Mouse (Mus musculus): ENCODE measurements around the gene 1700016K19Rik. TPM values are rescaled to one million over a fixed set of nuclear protein-coding genes. Genes with fewer than 3 reads are reported as not detected.
A peak's percentile ranks its signal among the peaks of the same experiment; 100 is the strongest.

1700016K19Rik gene
- polyA plus RNA-seq (2017; shearing (Covaris generic)) = under 1 TPM in 1 of 2 experiments, not detected in 1; 0.37 TPM

DNA sequence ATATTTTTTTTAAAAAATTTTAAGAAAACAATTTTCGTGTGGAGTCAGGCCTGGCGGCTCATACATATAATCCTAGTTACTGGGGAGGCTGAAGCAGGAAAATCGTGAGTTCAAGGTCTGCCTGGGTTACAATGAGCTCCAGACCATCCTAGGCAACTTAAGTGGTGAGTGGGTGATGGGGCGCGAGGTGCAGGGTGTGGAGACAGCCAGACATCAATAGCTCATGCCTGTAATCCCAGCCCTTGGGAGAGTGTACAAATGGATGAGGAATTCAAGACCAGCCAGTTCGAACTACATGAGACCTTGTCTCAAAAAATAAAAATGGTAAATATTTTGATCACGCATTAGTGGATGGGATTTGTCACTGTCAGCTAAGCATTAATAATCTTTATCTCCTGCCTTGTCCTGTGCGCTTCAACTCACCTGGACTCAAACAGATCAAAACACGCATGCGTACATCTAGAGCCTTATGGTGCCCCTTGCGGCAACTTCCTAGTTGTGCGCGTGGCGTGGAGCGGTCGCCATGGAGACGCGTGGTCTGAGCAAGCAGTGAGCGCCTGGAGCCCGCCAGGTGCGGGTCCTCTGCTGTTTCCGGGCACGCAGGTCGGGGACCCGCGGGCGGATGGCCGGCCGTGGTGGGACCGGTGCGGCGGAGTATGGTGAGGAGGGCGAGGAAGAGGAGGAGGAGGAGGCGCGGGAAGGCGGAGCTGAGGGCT, at the start of gene 1700016K19Rik:
Gene 1700016K19Rik (plus strand): TSS at position 473 of the 716 bp plus-strand sequence.
- ATAC-seq = peak; percentile 97

DNA sequence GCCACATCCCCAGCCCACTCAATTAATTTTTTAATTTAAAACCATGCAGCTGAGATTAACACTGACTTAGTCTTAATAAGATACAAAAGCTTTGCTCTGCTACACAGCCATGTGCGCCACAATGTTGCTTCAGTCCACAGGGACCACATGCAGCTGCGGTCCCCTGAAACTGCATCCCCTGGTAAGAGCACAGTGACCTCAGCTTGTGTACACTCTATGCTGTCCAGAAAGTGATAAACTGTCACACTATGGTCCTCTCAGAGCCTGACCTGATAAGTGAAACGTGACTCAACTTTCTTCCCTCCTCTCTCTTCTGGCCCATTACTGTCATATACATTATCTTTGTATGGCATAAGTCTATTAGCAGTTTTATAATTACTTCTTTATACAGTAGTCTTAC, 49.3 kb upstream of the 1700016K19Rik start:
- no peak for ATAC-seq

DNA sequence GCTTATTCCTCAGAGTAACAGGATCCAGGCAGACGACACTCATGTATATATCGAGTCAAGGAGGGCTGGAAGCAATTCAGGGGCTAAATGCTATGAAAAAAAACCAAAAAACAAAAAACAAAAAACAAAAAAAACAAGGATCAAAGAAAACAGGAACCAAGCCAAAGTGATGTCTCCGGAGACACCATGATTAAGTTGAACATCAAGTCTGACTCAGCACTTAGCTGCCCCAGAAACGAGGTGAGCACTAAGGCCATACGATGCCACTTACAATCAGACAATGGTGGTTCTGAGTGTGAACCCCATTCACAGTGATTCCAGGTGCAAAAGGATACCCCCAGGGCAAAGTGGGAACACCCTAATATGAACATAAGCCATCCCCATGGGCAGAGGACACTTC, 47.8 kb upstream of the 1700016K19Rik start:
- ATAC-seq = no peak

- ATAC-seq = no peak
These were observed 44.8 kb upstream of the 1700016K19Rik start for GRCm38 (mm10) chr11:75954896-75955295.

DNA sequence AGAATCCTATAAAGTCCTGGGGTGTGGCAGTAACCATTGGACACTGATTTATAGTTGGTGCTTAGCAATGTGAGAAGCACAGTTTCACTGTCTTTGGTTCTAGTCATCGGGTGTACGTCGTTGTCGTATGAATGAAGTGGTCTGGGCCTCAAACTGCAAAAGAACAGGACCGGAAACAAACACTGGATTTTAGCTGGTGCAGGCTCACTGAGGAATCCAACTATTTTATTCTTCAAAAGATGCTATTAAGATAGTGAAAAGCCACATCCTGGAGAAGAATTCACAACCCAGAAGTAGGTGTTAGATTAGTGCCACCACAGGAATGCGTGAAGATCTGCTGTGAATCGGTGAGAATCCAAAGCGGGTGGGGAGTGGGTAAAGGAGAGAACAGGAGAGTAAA, 43.1 kb upstream of the 1700016K19Rik start:
- no peak for ATAC-seq

GRCm38 (mm10) chr11:75957124-75957832, 42.4 kb upstream of the 1700016K19Rik start:
- ATAC-seq = no peak

DNA sequence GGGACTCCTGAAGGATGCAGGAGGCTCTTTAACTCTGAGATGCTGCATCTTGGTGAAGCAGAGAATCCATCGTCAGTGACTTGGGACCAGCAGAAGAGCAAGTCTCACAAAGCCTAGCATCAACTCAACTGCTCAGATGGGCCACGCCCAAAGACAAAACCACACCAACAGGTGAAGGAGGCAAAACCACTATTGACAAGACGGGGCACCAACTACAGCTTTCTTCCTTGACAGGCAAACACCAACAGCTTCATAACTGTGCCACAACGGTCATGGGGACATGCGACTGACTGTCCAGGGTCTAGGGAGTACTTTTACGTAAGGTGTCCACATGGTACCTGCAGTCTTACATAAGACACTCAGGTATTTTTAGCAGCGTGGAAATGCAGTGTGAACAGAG, 37.9 kb upstream of the 1700016K19Rik start:
- ATAC-seq = no peak

DNA sequence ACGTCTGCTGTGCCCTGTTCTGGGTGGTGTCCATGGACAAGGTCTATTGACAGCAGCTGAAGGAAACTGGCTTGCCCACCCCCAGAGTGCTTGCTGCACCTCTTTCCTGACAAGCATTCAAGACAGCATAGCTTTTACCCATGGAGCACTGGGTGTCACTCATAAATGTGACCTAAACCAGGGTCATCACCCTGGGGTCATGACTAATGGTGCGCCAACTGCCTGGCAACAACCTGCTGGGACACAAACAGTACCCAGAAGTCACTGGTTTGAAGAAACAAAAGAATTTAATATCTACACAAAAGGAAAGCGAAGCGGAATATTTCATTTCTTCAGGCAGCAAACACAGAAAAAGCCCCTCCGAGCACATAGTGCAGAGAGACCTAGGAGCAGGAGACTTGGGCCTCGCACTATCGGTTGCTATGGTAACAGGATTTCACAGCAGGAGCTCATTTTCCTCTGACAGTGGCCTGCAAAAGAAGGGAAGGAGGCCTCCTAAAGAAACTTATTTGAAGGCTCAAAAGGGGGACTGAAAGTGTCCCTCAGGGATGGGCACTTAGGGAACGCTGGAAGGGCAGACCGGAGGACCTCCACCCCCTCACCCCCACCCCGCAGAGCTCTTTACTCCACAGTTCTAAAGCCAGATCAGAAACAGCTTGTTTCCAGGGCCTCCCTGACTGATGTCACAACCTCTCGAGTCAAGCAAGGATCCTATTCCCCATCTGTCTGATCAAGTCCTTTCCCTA, 35.8 kb upstream of the 1700016K19Rik start:
- ATAC-seq = no peak

DNA sequence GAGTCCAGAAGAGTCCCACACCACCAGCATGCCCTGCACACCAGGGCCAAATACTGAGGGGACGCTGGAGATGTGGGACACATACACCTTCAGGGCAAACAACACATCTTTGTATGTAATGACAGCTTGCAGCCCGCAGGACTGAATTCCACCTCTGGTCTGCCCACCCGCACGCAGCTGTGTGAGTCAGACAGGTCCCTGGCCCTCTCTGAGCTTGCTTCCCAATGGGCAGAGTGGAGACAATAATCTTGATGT, 35.3 kb upstream of the 1700016K19Rik start:
- no peak for ATAC-seq

DNA sequence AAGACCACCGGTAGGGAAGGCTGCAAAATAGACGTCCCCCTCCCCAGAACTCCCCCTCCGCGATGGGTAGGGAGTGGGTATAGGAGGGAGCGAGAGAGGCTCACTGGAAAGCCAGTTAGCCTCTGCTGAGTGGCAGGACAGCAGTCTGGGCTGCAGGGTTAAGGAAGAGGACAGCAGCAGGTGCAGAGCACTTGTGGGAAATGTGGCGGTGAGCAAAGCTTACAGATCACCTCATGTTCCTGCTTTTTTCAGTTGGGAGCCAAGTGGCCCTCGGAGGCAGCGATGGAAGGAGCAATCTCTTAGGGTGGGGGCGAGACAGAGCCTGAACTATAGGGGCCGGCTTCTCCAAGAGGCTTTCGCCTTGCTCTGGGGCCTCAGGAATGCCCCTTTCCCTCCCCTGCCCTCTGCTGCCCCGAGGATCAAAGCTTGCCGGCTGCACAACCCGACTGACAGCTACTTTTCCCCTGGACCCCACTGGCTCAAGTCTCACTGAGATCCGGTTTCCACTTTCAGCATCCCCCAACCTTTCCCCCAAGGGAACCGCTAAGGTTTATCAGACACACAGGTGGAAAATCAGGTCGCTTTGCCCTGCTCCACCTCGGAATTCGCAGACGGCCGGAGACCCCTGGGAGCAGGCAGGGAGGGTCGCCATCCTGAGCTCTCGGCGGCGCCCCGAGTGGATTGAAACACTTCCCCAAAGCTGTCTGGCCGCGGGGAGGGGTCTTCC, 33.9 kb upstream of the 1700016K19Rik start:
- no peak for ATAC-seq

- peak; percentile 86 for ATAC-seq
These were observed 33.0 kb upstream of the 1700016K19Rik start for GRCm38 (mm10) chr11:75966401-75967372.

DNA sequence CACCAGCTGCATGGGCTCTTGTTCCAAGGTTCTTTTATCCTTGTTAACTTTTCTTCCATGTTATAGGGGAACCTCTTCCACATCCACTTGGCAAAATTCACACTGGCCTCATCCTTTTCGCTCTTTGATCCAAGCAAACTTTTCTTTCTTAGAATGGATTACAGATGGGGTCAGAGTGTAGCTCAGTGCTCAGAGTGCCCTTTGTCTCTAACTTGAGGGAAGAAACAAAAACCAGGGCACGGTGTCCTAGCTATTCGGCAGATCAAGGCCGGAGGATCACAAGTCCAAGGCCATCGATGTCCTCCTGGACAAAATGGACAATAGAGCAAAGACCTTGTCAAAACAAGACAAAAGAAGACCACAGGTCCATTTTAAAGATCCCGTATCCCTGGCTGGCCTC, 31.0 kb upstream of the 1700016K19Rik start:
- ATAC-seq = no peak

GRCm38 (mm10) chr11:75970629-75971028, 29.1 kb upstream of the 1700016K19Rik start:
- no peak for ATAC-seq

DNA sequence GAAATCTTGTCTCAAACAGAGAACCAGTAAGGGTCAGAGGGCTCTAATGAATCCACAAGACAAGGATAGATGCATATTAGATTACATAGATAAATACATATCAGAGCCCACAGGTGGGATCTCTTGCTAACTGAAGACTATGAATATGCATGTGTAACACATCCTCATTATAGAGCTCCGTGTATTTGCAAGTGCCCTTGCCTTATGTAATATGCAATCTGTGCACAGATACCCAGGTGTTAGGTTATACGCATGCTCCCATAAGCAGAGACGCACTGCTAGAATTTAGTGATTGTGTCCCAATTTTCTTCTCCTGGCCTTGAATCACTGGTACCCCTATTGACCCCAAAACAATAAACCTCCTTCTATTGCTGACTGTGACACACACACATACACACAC, 27.5 kb upstream of the 1700016K19Rik start:
- no peak for ATAC-seq

DNA sequence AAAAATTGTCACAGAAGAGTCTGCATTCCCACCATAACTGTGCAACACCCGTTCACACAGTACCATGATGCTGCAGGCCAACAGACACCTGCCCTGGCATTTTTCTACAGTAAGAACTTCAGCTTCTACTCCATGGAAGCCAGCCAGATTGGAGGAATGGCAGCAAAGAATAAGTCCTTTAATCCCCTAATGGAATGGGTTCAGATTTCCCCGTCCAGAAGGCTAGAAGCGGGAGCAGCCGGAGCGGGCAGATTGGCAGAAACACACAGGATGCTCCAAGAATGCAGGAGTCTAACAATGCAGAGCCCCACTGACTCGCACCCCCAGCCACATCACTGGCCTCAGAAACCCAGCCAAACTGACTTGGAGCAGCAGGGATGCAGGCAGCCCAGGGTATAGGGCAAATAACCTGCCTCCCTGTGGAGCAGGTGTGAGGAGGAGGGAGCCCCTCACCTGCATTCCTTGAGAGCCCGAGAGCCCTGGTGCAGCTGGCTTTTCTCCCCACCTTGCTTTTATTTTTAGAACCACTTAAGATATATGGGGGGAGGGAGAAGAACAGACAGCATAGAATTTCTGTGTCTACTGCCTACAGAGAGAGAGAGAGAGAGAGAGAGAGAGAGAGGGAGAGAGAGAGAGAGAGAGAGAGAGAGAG, 26.7 kb upstream of the 1700016K19Rik start:
- no peak for ATAC-seq

DNA sequence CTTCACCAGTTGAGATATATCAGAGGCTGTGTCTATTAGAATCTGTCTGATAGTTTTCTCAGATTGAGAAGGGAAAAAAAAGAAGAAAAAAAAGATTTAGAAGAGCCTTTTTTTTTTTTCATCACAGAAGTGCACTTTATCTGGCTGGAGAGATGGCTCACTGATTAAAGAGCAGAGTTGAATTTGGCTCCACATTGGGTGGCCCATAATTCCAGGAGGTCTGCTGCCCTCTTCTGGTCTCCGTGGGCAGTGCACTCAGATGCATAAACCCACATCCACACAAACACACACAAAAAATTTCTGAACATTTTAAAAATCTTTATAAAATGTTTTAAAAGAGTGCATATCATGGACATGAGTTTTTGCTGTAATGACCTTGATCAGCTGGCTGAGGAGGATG, 25.7 kb upstream of the 1700016K19Rik start:
- no peak for ATAC-seq

GRCm38 (mm10) chr11:75976748-75977147, 23.0 kb upstream of the 1700016K19Rik start:
- peak; percentile 94 for ATAC-seq

DNA sequence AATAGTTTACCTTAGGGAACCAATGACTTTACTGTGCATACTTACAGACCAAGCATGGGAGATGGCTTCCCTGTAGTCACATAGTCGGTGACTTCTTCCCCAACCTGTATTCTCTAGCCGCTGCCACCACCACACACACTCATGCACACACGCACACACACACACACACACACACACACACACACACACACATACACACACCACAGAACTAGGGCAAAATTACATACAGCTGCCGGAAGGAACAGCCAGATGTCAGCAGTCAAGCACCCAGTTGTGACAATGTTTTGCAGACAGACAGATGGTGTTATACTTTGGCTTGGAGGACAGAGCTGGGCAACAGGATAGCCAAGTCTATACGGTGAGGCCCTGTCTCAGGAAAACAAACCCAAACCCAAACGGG, 21.7 kb upstream of the 1700016K19Rik start:
- ATAC-seq = no peak

DNA sequence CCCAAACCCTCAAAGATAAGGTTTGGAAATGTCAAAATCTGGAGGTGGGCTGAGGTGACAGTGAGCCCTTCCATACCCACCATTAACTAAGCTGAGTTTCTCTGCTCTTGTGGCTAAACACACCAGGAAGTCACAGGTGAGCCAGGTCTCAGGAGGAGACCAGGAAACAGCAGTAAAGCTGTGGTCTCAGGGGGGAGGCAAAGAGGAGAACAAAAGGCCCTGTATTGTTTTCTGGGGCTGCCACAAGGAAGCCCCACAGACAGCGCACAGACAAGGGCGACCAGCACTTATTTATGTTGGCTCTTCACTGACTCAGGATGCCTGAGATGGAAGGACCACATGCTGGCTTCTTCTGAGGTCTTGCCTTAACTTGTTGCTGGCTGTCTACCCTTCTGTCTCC, 19.3 kb upstream of the 1700016K19Rik start:
- ATAC-seq = no peak

DNA sequence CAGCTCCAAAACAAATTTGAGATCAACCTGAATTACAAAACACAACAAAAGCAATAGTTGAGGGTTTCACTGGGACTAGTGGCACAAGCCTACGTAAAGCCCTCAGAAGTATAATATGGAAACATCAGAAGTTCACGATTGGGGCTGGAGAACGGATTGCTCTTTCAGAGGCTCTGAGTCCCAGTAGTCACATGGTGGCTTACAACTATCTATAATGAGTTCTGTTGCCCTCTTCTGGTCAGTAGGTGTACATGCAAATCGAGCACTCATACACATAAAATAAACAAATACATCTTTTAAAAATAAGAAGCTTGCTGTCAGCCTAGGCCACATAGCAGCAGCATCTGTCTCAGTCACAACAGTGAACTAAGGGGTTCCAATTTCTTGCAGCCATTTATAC, 16.5 kb upstream of the 1700016K19Rik start:
- no peak for ATAC-seq

- no peak for ATAC-seq
These were observed 15.1 kb upstream of the 1700016K19Rik start for GRCm38 (mm10) chr11:75984581-75984980.
